Mouse (Mus musculus) heart, embryonic 10.5 days (tissue): Measurements from ENCODE around the gene Mtif3. TPM values are rescaled to one million over a fixed set of nuclear protein-coding genes. Genes with fewer than 3 reads are reported as not detected.
A peak's percentile ranks its signal among the peaks of the same experiment; 100 is the strongest.

Experiments
- DNase-seq: peaks from one replicate; pipeline ENCODE4 v3.0.0-alpha.2; 2017; ENCODE audit warnings: low spot score
- H3K27ac ChIP-seq: fragments of 300-500 bp; sonication (generic); 2 replicates; pipeline ENCODE4 v1.5.1; 2016; ENCODE audit warnings: mild to moderate bottlenecking
- H3K27me3 ChIP-seq: fragments of 300-500 bp; sonication (generic); 2 replicates; pipeline ENCODE4 v1.6.1; 2016; ENCODE audit warnings: mild to moderate bottlenecking; ENCODE audit not compliant: poor library complexity, insufficient read depth, severe bottlenecking
- H3K36me3 ChIP-seq: fragments of 300-500 bp; sonication (generic); 2 replicates; pipeline ENCODE4 v1.6.1; 2016; ENCODE audit warnings: mild to moderate bottlenecking, moderate library complexity
- H3K4me1 ChIP-seq: fragments of 300-500 bp; sonication (generic); 2 replicates; pipeline ENCODE4 v1.6.1; 2016; ENCODE audit warnings: mild to moderate bottlenecking
- H3K4me3 ChIP-seq: fragments of 300-500 bp; sonication (generic); 2 replicates; pipeline ENCODE4 v1.5.1; 2016; ENCODE audit warnings: mild to moderate bottlenecking, moderate library complexity
- H3K9me3 ChIP-seq: fragments of 300-500 bp; sonication (generic); 2 replicates; pipeline ENCODE4 v1.6.1; 2016; ENCODE audit warnings: mild to moderate bottlenecking, moderate library complexity
- WGBS: fragments of 180-500 bp; shearing (Covaris S2); methylation state at CpG from one replicate; pipeline ENCODE4 v1.1.7; 2016; 5-methylcytosine and 5-hydroxymethylcytosine counted together
- polyA plus RNA-seq: library from polyadenylated mRNA; unstranded; fragments of >200 nt; fragmentation: Nextera tagmentation; extraction: Ambion mirVana; gene quantifications from 2 replicates; pipeline ENCODE4 v1.2.1, GENCODE M21; 2016

Gene Mtif3
- polyA plus RNA-seq, 1 experiment from 2014 or later, result 22.2 TPM

- peaks cover 5% of the 10 kb centered on the region; the same call in 1 of the 2 replicates for H3K4me1 ChIP-seq
- H3K27me3 ChIP-seq, result no peaks in the 10 kb centered on the region
- no peak overlapping the region for H3K27ac ChIP-seq
- H3K36me3 ChIP-seq, result no peaks in the 10 kb centered on the region
- no peak for DNase-seq
- H3K4me3 ChIP-seq, result no peak overlapping the region
- 53% methylated on average over 13 of the region's 13 CpGs for WGBS
- no peaks in the 10 kb centered on the region for H3K9me3 ChIP-seq
Measured at GRCm38 (mm10) chr5:146974781-146975123, 11.2 kb upstream of the Mtif3 start.

- no peak for DNase-seq
- WGBS, result 82% methylated on average over 25 of the region's 25 CpGs
- Histone ChIP-seq H3K27me3 (no peaks in the 10 kb centered on the region), H3K27ac (no peak overlapping the region), H3K4me3 (no peak overlapping the region), H3K9me3 (no peaks in the 10 kb centered on the region), H3K36me3 (no peaks in the 10 kb centered on the region), H3K4me1 (peaks cover 5% of the 10 kb centered on the region; the same call in 1 of the 2 replicates)
Measured at GRCm38 (mm10) chr5:146973858-146974780, 10.5 kb upstream of the Mtif3 start.

GRCm38 (mm10) chr5:146973353-146973752, 9.8 kb upstream of the Mtif3 start:
- WGBS, result 87% methylated on average over 9 of the region's 9 CpGs
- Histone ChIP-seq H3K4me3 (no peak overlapping the region), H3K27ac (no peak overlapping the region), H3K36me3 (no peaks in the 10 kb centered on the region), H3K9me3 (no peaks in the 10 kb centered on the region), H3K4me1 (peaks cover 5% of the 10 kb centered on the region; the same call in 1 of the 2 replicates), H3K27me3 (no peaks in the 10 kb centered on the region)
- no peak for DNase-seq

GRCm38 (mm10) chr5:146971776-146972561, 8.4 kb upstream of the Mtif3 start:
- Histone ChIP-seq H3K4me3 (no peak overlapping the region), H3K9me3 (no peaks in the 10 kb centered on the region), H3K27me3 (no peaks in the 10 kb centered on the region), H3K4me1 (peaks cover 5% of the 10 kb centered on the region; the same call in 1 of the 2 replicates), H3K36me3 (no peaks in the 10 kb centered on the region), H3K27ac (no peak overlapping the region)
- DNase-seq, result no peak
- 62% methylated on average over 10 of the region's 10 CpGs for WGBS

- no peaks in the 10 kb centered on the region for H3K4me1 ChIP-seq
- no peak overlapping the region for H3K27ac ChIP-seq
- no peaks in the 10 kb centered on the region for H3K9me3 ChIP-seq
- H3K27me3 ChIP-seq, result no peaks in the 10 kb centered on the region
- H3K4me3 ChIP-seq, result no peak overlapping the region
- H3K36me3 ChIP-seq, result no peaks in the 10 kb centered on the region
- no peak for DNase-seq
- 75% methylated on average over 13 of the region's 13 CpGs for WGBS
Measured at GRCm38 (mm10) chr5:146968695-146969393, 5.2 kb upstream of the Mtif3 start.

- Histone ChIP-seq H3K27me3 (no peaks in the 10 kb centered on the region), H3K4me3 (peak overlapping the region; percentile 92), H3K9me3 (no peaks in the 10 kb centered on the region), H3K36me3 (peaks cover 13% of the 10 kb centered on the region), H3K4me1 (peaks cover 6% of the 10 kb centered on the region), H3K27ac (peak overlapping the region; percentile 92)
- no peak for DNase-seq
- 52% methylated on average over 8 of the region's 8 CpGs for WGBS
Measured at GRCm38 (mm10) chr5:146963937-146964278, 308 bp upstream of the Mtif3 start.

GRCm38 (mm10) chr5:146956678-146957077, 6.9 kb downstream of the Mtif3 start:
- Histone ChIP-seq H3K36me3 (peaks cover 85% of the 10 kb centered on the region), H3K4me1 (no peaks in the 10 kb centered on the region), H3K27me3 (no peaks in the 10 kb centered on the region), H3K9me3 (no peaks in the 10 kb centered on the region), H3K4me3 (no peak overlapping the region), H3K27ac (no peak overlapping the region)
- no peak for DNase-seq
- 95% methylated on average over 18 of the region's 18 CpGs for whole genome bisulfite sequencing

- H3K4me3 ChIP-seq, result no peak overlapping the region
- peaks cover 91% of the 10 kb centered on the region for H3K36me3 ChIP-seq
- no peak for DNase-seq
- H3K9me3 ChIP-seq, result no peaks in the 10 kb centered on the region
- H3K4me1 ChIP-seq, result no peaks in the 10 kb centered on the region
- 88% methylated on average over 5 of the region's 5 CpGs for WGBS
- no peak overlapping the region for H3K27ac ChIP-seq
- H3K27me3 ChIP-seq, result no peaks in the 10 kb centered on the region
Measured at GRCm38 (mm10) chr5:146955651-146956050, 7.9 kb downstream of the Mtif3 start.

GRCm38 (mm10) chr5:146954576-146954975, 9.0 kb downstream of the Mtif3 start:
- WGBS, result 91% methylated on average over 7 of the region's 7 CpGs
- H3K36me3 ChIP-seq, result peaks cover 92% of the 10 kb centered on the region

GRCm38 (mm10) chr5:146948508-146949088, 15.0 kb downstream of the Mtif3 start, which contains the start of gene Gtf3a:
Gtf3a (plus strand) TSS chr5:146948657.
- peaks cover 15% of the 10 kb centered on the region for H3K4me1 ChIP-seq
- H3K4me3 ChIP-seq, result peak within 1 kb of the TSS; percentile 88
- peak; percentile 96 for DNase-seq
- H3K36me3 ChIP-seq, result peaks cover 32% of the 10 kb centered on the region
- under 1% methylated on average over 61 of the region's 62 CpGs for WGBS
- no peaks in the 10 kb centered on the region for H3K9me3 ChIP-seq
- no peaks in the 10 kb centered on the region for H3K27me3 ChIP-seq
- peak within 1 kb of the TSS; percentile 94 for H3K27ac ChIP-seq

More at GRCm38 (mm10) chr5:146954576-146954975, 9.0 kb downstream of the Mtif3 start:
- Histone ChIP-seq H3K4me1 (peaks cover 6% of the 10 kb centered on the region), H3K27ac (no peak overlapping the region), H3K27me3 (no peaks in the 10 kb centered on the region), H3K4me3 (no peak overlapping the region), H3K9me3 (no peaks in the 10 kb centered on the region)
- no peak for DNase-seq

- Histone ChIP-seq H3K4me1 (peaks cover 15% of the 10 kb centered on the region), H3K4me3 (peak overlapping the region; percentile 88), H3K36me3 (peaks cover 27% of the 10 kb centered on the region), H3K27ac (peak overlapping the region; percentile 94), H3K27me3 (no peaks in the 10 kb centered on the region), H3K9me3 (no peaks in the 10 kb centered on the region)
- no peak for DNase-seq
- 20% methylated on average over 10 of the region's 10 CpGs for WGBS
Measured at GRCm38 (mm10) chr5:146948041-146948507, 15.5 kb downstream of the Mtif3 start.

GRCm38 (mm10) chr5:146947497-146947896, 16.1 kb downstream of the Mtif3 start:
- H3K27ac ChIP-seq, result no peak overlapping the region
- H3K36me3 ChIP-seq, result peaks cover 21% of the 10 kb centered on the region
- no peak for DNase-seq
- peaks cover 15% of the 10 kb centered on the region for H3K4me1 ChIP-seq
- no peaks in the 10 kb centered on the region for H3K27me3 ChIP-seq
- 82% methylated on average over 6 of the region's 6 CpGs for WGBS
- no peak overlapping the region for H3K4me3 ChIP-seq
- no peaks in the 10 kb centered on the region for H3K9me3 ChIP-seq
